Mouse (Mus musculus) monocyte, adult 5-6 weeks (primary cell): ENCODE results near the gene Cerkl. TPM values are rescaled to one million over a fixed set of nuclear protein-coding genes. Genes with fewer than 3 reads are reported as not detected.

Experiments
- total RNA-seq: library from RNA; stranded (forward); fragments of 200-1000, 200-491, 200-594 nt; gene quantifications from 3 replicates; pipeline ENCODE4 v1.2.3, GENCODE M21; 2017

The Cerkl gene
- total RNA-seq, 1 experiment from 2014 or later, result 38.2 TPM

Other genes starting within 250 kb of the Cerkl start
- gene Itga4, start 201.4 kb downstream of the Cerkl start, total RNA-seq, result 524 to 876 TPM (median 534 TPM) in 3 replicates
- gene Neurod1, start within 50 bp of the Cerkl start, total RNA-seq, result not detected in 3 replicates
- gene Itprid2, start 178.6 kb upstream of the Cerkl start, total RNA-seq, result 45.5 to 56.9 TPM (median 56.0 TPM) in 3 replicates